Mouse (Mus musculus): ENCODE measurements around the gene Scyl1. TPM values are rescaled to one million over a fixed set of nuclear protein-coding genes. Genes with fewer than 3 reads are reported as not detected.

Scyl1 gene
- total RNA-seq, 2 experiments from 2014 or later: 75.6 to 75.9 TPM

- peak; percentile 75 to 81 for DNase-seq
These were observed 16.0 kb upstream of the Scyl1 start for GRCm38 (mm10) chr19:5787128-5787635.

- peak; percentile 78 to 83 for DNase-seq
These were observed 15.4 kb upstream of the Scyl1 start for GRCm38 (mm10) chr19:5786441-5787114.

DNA sequence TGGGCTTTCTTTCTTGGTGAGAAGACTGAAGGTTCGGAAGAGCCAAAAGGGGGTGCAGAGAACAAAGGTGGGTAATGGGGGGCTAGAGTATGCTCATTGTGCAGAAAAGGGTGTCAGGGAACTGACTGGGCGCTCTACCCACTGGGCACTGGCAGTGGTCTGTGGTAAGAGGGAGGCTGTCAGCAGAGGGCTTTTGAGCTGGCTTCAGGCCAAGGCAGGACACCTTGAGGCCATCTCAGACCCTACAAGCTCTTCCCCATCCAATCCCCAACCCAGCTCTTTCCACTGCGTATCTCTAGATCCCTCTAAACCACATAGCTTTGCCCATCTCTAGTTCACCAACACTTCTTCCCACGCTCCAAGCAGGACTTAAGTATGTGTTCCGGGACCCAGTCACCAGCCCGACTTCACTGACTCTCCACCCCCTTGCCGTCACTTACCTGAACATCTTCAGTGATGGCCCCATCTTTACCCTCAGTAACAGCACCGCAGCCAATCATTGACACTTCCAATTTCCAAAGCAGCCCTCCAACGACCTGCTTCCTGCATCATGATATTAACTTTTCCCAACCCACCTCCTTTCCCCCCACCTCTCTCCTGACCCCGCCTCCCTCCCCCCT is 13.8 kb upstream of the Scyl1 start:
- DNase-seq: no peak

GRCm38 (mm10) chr19:5782121-5782520 is 10.9 kb upstream of the Scyl1 start:
- no peak for DNase-seq

DNA sequence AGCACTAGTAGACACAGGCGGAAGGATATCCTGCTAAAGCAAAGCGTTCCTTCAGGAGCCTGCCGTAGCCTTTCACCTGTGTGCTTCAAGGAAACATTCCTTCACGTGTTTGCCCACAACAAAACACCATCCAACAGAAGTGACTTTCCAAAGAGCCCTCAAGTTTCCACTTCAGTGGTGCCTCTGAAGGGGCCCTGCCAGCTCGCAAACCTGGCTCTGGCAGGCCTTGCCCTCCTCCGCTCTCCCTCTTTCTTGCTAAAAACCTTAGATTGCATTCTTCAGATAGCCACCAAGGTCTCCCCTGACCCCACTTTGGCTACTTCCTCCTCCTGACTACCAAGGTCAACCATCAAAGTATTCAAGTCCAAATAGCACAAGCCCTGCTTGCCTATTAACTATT is 10.3 kb upstream of the Scyl1 start:
- no peak for DNase-seq

DNA sequence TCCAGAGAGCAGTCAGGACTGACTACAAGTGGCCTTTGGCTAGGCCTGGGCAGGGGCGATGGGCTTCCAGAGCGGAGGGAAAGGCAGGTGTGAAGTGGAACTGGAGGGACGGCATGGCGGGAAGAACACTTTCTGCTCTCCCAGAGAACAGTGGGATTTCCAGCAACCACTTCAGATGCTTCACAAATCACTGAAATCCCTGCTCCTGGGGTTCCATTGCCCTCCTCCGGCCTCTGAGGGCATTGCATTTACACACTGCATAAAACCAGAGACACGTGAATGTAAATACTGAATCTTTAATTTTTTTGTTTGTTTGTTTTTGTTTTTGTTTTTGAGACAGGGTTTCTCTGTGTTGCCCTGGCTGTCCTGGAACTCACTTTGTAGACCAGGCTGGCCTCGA is 9.0 kb upstream of the Scyl1 start:
- no peak for DNase-seq

DNA sequence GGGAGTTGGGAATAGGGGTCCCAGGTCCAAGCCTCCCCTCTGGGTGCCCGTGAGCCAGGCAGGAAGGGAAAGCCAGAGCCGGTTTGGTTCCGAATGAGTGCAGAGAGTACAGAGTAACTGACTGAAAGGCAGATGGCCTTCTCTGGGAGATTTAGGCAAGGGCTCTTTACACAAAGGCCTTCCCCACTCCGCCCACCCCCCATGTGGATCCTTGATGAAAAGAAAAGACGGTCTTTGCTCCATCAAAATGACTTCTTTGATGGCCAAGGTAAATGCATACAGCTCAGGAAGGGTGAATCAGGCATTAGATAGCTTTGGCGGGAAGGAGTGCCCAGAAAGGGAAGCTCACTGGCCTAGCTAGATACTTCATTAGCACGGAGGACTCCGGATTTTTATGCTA is 7.1 kb upstream of the Scyl1 start:
- DNase-seq: no peak

DNA sequence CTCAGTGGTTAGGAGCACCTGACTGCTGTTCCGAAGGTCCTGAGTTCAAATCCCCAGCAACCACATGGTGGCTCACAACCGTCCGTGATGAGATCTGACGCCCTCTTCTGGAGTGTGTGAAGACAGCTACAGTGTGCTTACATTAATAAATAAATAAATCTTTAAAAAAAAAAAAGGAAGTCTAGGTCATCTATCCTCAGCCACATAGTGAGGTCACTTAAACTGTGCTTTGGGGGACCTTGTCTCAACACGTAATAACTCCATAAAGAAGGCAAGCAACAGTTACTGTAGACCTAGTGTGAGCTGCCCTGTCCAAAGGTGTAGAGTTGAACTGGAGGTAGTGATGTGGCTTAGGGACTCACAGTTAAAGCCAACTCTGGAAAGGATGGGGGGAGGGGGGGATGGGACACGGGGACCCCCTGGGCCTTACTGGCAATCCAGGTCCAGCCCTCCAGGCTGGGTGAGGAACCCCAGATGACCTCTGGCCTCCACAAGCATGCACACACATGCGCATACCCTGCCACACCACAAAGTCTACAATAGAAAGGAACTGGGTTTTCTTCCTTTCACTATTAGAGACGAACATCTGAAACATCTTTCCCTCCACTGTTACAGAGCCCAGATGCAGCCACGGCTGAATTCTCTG is 6.3 kb upstream of the Scyl1 start:
- DNase-seq: no peak

- DNase-seq: no peak
These were observed 908 bp downstream of the Scyl1 start for GRCm38 (mm10) chr19:5770311-5770710.

- DNase-seq: no peak
These were observed 3.9 kb downstream of the Scyl1 start for GRCm38 (mm10) chr19:5767271-5767670.

GRCm38 (mm10) chr19:5763163-5763562 is 8.1 kb downstream of the Scyl1 start:
- DNase-seq: no peak

GRCm38 (mm10) chr19:5758878-5759403 is 12.3 kb downstream of the Scyl1 start:
- no peak for DNase-seq

- no peak for DNase-seq
These were observed 14.1 kb downstream of the Scyl1 start for GRCm38 (mm10) chr19:5756991-5757636.

GRCm38 (mm10) chr19:5756321-5756985 is 14.8 kb downstream of the Scyl1 start:
- DNase-seq: peak; percentile 76 to 77

GRCm38 (mm10) chr19:5751742-5752141 is 19.5 kb downstream of the Scyl1 start:
- no peak for DNase-seq

DNA sequence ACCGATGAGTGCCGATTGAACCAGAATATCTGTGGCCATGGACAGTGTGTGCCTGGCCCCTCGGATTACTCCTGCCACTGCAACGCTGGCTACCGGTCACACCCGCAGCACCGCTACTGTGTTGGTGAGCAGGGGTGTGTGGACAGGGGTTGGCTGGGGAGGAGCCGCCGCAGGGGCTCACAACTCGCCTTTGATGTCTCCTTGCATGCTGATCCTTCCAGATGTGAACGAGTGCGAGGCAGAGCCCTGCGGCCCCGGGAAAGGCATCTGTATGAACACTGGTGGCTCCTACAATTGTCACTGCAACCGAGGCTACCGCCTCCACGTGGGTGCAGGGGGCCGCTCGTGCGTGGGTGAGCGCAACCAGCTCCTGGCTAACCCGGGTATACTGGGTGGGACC is 20.3 kb downstream of the Scyl1 start:
- DNase-seq: no peak

- DNase-seq: no peak
These were observed 21.7 kb downstream of the Scyl1 start for GRCm38 (mm10) chr19:5749476-5749875.

DNA sequence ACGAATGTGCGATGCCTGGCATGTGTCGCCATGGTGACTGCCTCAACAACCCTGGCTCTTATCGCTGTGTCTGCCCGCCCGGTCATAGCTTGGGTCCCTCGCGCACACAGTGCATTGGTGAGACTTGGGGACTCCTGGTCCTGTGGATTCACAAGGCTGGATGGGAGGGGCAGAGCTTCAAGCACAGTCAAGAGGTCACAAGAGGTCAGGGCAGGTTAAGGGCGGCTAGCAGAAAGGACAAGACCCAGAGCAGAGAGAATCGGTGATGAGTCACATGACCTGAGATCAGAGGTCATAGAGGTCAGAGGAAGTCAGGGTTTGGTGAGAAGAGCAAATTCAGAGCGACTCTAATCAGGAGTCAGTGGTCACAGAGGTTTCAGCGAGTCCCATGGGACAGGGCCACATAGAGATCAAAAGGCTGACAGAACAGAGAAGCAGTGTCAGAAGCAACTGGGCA is 24.3 kb downstream of the Scyl1 start:
- DNase-seq: no peak

DNA sequence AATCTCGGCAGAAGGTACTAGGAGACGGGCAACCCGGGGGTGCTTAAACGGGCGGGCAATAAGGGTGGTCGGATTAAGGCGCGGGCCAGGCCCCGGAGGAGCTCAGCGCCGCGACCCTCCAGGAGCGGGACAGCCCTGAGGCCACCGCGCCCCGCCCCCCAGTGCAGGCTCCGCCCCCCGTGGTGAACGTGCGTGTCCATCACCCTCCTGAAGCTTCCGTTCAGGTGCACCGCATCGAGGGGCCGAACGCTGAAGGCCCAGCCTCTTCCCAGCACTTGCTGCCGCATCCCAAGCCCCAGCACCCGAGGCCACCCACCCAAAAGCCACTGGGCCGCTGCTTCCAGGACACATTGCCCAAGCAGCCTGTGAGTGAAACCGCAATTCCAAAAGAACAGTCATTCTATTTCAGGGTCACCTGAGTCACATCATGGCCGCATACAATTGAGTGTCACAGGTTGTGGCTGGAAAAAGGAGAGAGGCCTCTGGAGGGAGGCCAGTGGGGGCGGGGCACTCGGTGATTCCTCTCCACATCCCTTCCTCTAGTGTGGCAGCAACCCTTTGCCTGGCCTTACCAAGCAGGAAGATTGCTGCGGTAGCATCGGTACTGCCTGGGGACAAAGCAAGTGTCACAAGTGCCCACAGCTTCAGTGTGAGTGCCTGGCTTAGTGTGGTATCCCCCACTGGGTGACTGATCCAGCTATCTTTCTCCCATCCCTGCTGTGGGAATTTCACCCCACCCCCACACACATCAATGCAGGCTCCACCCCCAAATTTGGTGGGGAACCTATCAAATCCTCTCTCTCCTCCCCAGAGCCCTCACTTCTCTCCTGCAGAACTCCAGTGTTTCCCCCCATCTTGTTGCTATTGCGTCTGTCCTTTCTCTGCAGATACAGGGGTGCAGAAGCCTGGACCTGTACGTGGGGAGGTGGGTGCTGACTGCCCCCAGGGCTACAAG is 25.2 kb downstream of the Scyl1 start:
- DNase-seq: no peak

DNA sequence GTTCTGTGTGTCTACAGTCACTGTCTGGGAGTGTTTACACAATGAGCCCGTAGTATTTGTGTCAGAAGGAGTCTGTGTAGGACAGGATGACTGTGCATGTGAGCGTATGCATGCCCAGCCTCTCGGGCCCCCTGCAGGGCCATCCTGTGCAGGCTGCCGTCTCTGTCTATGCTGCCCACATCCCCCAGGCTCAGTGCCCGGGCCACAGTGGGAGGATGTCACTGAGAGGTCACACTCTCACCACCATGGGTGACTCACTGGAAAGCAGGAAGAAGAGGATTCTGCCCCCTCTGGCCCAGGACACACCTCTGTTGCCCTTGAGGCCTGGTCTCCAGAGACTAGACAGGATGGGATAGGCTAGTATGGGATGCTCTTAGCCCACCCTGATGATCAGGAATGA is 27.6 kb downstream of the Scyl1 start:
- no peak for DNase-seq

DNA sequence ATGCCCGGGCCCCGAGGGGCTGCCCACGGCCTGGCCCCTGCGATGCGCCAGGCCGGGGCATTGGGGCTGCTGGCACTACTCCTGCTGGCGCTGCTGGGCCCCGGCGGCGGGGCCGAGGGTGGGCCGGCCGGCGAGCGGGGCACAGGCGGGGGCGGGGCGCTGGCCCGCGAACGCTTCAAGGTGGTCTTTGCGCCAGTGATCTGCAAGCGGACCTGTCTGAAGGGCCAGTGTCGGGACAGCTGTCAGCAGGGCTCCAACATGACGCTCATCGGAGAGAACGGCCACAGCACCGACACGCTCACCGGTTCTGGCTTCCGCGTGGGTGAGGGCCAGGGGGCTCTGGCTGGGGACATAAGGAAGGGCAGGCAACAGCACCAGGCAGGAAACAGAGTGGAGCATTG is 29.0 kb downstream of the Scyl1 start:
- DNase-seq: no peak
